Mouse (Mus musculus): ENCODE data around the gene Mdga1.

GRCm38 (mm10) chr17:29854388-29854787, 115.5 kb downstream of the Mdga1 start:
- no peak for TF ChIP-seq CTCF (conservative IDR thresholded peaks at IDR 0.05; ENCODE audit: low read length)
- TF ChIP-seq POU5F1 (IDR thresholded peaks at IDR 0.05; ENCODE audit: borderline replicate concordance, low read length) = no peak
- no peak for TF ChIP-seq NANOG (IDR thresholded peaks at IDR 0.05; ENCODE audit: borderline replicate concordance, low read length)
